Mouse (Mus musculus) c-Kit-positive CD71-positive TER-119-positive erythroid progenitor cells, embryonic 14.5 days (primary cell): ENCODE data around the gene Gm28048.

ENCODE experiments used
- DNase-seq: peaks from one replicate; pipeline ENCODE4 v3.0.0-alpha.2; 2013; ENCODE audit warnings: low spot score

Gene Gm28048

DNA sequence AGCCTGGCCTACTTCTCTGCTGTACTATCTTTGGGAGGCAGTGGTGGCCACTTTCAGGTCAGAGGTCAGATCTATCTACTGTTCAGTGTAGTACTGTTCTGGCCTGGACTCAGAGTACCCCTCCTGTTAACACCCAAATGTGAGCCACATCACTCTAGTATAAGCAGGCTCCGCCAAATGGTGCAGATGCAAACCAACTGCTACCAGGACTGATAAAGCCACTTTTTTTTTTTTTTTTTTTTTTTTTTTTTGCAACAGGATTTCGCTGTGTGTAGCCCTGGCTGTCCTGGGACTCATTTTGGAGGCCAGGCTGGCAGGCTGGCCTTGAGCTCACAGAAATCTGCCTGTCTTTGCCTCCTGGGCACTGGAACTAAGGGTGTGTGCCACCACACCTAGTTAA lies 42.9 kb downstream of the Gm28048 start:
- no peak for DNase-seq

DNA sequence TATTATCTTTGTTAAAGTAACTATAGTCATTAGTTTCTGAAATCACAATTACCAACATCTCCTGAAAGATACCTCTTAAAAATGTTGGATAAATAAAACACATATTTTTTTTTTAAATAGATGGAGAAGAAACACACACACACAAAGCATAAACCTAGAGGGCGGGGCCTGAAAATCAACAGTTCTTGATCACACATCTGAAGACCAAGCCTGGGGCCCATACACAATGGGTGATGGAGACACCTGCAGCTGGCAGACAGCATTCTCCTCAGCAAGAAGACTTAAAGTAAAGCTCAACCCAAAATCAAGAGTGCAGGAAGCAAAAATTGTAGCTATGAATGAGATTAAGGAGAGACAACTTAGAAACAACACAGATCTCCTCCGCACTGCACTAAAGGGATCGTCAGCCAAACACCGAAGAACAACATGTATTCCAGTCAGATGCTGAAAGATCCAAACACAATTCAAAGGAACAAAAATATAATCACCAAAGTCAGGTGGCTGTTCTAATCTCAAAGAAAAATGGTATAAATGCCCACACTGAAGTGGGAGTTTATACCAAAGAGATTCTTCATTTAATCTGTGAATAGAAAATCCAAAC lies 44.1 kb downstream of the Gm28048 start:
- DNase-seq, result no peak

DNA sequence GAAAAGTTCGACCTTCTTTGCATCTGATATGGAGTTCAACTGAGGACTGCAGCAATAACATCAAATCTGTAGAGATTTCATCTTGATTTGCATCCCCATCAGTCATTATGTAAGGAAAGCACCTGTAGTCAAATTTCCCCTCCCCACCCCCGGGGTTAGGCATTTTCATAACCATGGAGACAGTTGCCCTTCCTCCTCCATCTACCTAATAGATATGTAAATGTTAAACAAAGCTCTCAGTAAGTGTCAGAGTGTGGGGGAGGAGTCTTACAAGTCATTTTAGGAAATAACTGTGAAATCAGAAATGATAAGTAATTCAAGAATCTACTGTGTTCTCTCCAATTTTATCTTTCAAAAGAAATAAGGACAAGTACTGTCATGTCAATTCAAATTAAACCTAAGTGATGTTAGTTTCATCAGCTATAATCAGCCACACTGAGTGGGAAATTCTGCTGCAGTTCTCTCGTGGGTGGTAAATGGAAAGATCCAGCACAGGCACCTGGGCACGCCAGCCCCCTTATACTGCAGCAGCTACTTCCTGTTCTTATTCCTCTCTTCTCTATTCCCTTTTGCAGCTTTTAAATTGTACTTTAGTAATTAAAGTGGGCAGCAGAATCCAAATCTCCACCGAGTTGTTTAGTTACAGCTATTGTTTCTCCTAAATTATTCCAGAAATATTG lies 45.3 kb downstream of the Gm28048 start:
- no peak for DNase-seq

DNA sequence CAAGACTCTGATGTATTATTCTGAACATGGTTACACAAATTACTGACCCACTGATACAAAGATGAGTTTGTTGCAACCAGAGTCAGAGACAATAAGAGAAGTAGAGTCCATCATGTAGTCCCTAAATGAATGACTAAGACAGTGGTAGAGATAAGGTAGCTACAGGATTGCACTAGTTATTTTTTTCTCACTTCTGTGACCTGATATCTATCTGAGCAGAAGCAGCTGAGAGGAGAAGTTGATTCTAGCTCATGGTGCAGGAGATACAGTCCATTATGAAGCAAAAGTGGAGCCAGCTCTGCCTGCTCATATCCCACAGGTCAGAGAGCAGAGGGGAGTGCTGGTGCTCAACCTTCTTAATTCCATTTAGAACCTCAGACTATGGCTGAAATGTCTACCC lies 49.7 kb downstream of the Gm28048 start:
- DNase-seq, result no peak

DNA sequence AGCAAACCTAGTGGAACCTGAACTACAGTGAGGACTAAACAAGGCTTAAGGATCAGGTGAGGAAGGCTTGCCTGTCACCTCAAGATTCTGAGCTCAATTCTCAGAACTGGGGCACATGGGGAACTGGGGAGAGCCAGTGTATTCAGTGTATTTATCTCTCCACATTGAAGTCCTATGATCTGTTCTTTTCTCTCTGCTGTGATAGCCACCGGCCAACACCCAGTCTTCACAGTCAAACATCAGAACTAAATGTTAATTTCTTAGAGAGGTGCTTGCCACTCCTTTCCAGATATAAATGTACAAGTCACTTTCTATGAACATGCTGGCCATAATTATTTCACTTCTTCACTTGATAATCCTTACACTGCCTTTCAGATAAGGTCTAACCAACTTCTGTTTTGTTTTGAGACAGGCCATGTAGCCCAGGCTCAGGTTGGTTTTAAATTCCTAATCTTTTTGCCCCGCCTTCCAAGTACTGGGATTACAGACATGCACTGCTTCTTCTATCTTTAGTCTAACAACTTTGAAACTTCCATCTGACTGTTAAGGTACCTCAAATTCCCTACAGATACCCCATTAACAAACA lies 50.5 kb downstream of the Gm28048 start:
- peak; percentile 42 for DNase-seq

DNA sequence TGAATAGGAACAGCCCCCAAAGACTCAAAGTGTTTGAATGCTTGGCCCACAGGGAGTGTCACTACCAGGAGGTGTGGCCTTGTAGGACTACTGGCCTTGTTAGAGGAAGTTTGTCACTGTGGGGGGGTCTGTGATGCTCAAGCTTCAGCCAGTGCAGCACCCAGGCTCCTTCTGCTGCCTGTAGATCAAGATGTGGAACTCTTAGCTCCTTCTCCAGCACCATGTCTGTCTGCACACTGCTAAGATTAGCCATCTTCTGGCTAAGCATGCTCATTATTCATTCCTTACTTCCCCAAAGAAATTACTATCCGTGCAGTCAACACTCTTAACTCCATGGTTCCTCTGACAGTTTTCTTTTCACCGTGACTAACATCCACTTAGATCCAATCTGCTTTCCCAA lies 51.8 kb downstream of the Gm28048 start:
- no peak for DNase-seq

DNA sequence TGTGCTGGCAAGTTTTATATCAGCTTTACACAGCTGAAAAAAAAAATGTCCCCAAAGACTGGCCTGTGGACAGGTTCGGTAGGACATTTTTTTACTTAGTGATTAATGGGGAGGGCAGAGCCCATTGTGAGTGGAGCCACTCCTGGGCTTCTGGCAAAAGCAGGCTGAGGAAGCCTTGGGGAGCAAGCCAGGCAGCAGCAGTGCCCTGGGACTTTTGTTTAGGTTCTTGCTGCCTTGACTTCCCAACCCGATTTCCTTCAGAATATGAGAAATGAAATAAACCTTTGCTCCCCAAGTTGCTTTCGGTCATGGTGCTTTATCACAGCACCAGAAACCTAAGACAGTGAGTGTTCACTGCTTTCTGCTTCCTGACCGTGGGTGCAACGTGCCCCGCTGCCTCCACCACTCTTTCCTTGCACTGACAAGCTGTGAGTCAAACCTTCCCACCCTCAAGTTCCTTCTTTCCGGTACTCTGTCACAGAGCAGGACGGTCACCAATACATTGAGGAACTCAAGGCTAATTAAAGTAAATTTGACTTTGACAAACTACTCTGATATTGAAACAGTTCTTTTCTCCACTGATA lies 53.2 kb downstream of the Gm28048 start:
- no peak for DNase-seq

DNA sequence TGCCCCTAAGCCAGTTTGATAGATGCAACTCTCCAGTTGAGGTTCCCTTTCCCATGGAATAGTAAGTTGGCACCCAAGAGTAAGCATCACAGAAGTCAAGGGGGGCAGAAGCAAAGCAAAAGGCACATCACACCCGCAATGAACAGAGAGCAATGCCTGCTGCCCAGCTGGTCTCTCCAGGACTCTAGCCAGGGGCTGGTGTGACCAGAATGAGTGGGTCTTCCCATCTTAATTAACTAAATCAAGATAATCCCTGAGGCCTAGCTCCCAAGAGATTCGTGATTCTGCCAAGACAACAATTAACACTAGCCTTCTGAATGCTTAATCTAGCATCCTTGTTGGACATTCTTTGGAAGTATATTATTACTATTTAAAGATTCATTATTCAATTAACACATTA lies 58.3 kb downstream of the Gm28048 start:
- DNase-seq, result no peak

DNA sequence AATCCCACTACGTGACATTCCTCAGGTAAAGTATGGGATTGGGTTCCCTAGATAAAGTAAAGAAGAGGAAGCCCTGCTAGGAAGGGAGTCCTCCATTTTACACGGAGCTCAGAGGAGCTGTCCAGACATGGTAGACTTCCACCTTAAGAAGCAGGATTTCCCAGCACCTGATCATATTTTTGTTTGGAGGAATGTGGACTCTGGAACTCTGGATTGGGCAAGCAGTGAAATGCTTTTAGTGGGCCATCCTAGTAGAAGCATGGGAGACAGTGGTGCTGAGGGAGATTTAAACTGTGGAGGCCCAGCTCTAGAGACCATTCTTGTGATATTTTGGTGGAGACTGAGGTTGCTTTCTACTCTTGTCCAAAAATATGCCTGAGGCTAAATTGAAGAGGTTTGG lies 59.3 kb downstream of the Gm28048 start:
- no peak for DNase-seq

DNA sequence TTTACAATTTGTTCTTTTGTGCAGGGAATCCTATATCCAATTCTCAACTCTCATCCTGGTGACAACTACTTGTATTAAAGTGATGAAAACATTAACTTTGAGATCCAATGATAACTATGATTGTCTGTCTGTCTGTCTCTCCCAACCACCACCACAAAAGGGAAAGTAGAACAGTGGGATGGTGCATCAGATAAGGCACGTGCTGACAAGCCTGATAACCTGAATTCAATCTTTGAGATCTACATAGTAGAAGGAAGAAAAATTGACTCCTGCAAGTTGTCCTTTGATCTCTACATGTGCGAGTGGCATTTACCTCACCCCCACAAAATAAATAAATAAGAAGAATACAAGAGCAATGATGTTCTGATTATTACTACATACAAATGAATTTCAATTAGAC lies 62.6 kb downstream of the Gm28048 start:
- no peak for DNase-seq

DNA sequence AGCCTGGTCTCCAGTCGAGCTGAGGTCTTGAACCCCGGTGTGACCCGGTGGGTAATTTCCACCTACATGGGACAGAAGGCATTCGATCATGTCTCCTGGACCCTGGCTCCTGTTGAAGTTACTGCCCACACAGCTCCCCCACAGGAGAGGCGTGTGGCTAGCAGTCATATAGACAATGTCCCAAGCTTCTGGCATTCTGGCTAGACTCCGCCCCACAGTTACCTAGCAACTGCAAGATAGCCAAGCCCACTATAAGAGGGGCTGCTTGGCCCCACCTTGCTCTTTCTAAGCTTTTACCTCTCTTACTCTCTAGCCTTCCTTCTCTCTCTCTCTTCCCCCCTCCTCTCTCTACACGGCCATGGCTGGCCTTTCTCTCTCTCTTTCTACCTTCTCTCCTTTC lies 64.1 kb downstream of the Gm28048 start:
- DNase-seq, result no peak

DNA sequence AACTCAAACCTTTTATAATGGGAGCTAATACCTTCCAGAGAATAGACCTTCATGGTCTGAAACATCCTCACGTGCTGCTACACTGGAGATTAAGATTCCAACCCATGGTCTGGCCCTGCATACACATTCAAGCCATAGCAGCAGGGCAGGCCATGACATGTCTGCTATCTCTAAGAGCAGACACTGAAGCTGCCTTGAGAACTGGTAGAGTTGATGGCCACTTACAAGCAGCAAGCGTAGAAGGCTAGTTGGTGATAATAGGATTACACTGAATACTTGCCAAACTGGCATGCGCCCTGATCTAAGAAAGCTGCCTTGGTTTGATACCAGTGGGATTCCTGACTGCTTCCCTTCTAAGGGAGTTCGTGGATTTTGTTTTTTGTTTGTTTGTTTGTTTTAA lies 68.1 kb downstream of the Gm28048 start:
- DNase-seq, result peak; percentile 33

DNA sequence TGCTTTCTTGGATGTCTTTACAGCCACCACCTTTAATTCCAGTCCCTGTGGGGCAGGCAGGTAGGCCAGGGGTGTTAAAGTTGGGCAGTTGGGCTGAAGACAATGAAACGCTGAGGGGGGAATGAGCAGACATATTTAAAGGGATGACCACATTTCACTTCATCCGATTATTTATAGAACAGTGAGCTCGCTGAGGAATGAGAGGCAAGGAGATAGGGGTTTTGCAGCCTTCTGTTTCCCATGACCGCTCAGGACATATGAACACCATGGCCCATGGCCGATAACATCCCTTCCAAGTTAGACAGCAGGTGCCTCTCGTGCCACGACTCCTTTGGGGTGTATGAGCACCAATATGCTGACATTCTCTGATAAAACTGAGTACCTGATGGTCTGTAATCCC lies 70.1 kb downstream of the Gm28048 start:
- no peak for DNase-seq

DNA sequence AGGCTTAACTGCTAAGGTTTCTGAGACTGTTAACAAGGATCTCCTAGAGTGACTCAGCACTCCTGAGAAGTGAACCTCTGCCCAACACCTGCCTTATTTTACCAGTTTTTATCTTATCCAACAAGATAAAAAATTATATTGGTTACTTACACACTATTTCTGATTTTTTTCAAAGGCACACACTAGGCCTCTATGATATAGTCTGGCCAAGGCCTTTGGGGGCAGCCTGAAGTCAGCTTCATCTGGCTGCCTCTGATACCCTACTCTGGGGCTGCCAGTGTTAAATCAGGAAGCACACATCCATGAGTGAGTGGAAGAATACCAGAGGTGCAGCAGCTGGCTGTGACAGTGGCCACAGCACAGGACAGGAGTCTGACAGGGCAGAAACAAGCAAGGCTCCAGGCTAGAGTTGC lies 75.4 kb downstream of the Gm28048 start:
- no peak for DNase-seq

DNA sequence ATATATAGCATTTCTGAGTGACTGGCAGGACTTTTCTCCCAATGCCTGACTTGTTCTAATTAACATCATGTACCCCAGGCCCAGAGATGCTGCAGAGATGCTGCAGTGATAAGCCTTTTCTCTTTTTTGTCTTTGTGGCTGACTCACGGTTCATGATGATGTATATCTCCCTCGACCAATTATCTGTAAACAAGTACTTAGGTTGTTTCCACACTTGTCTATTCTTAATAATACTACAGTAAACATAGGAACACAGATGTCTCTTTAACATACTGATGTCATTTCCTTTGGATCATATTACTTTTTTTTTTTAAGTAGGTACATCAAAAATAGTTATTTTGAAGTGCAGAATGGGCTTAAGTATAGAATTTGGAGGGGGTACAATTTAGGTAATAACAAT lies 79.0 kb downstream of the Gm28048 start:
- DNase-seq, result no peak

DNA sequence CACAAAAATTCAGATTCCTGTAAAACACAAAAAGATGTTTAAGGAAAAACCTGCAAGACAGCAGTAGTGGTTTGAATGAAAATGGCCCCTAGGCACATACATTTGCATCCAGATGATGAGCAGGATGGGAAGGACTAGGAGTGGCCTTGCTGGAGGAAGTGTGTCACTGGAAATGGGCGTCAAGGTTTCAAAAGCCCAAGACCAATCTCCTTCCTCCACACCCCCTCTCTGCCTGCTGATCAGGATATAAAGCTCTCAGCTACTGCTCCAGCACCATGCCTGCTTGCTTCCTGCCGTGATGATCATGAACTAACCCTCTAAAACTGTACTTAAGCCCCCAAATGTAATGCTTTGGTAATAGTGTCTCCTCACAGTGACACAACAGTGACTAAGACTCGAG lies 81.8 kb downstream of the Gm28048 start:
- DNase-seq, result no peak

DNA sequence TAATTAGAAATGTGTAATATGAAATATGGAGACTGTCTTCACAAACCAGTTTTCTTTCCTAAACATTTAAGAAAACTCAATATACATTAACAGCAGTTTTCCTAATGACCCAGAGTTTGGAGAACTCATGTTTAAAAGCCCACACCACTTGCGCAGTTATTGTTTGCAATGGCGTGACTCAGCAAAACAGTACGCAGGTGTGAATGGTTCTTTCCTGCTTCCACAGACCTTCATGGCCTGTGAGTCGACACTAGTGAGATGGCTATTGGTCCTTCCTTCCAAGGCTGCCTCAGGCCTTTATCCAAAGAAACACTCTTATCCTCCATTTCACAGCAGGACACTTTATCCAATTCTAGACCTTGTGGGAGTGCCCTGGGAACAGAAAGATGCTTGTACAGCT lies 84.2 kb downstream of the Gm28048 start:
- DNase-seq, result no peak

DNA sequence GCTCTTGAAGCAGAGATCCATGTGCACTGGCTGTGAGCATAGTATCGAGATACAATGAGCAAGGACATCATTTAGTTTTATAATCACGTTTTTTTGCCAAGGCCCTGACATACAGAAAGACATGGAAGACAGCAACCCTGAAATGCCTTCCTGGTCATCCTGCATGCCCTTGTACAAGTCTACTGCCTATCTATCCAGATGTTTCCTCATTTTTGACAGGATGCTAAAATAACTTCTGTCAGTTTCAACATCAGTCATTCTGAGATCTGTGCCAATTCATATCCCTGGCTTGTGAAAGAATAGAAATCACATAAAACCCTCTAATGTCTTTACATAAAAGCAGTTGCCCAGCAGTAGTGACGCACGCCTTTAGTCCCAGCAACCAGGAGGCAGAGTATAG lies 84.8 kb downstream of the Gm28048 start:
- DNase-seq, result no peak

DNA sequence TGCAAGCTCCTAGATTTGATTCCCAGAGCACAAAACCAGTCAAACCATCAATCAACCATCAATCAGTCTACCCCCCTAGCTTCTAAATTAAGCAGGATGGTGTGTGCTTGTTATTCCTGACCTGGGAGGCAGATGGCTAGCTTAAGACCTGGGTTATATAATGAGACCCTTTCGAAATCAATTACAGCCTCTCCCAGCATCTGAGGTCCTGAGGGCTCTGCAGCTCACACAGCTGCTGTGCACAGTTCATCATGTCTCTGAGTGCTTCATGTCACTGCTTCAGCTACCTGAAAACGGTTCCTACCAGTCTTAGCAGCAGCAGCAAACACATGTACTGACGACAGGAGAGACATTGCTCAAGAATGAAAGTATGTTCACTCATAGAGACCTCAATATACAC lies 88.8 kb downstream of the Gm28048 start:
- DNase-seq, result no peak

DNA sequence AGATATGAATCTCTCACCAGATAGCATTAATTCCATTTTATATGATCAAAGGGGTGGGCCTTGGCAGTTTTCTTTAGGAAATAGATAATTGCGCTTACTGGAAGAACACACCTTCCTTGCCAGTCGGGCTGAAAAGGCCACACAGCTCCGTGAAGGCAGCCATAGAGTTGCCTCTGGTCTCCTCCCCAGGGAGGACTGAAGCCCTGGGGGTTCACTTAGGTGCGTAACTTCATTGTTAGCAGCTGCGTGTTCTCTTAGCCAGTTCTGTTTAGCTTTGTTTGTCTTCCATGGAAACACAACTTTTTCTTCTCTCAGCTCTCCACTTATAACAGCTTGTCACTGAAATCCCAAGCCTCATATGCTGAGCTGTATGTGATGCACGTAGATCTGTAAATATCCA lies 89.4 kb downstream of the Gm28048 start:
- DNase-seq, result no peak

DNA sequence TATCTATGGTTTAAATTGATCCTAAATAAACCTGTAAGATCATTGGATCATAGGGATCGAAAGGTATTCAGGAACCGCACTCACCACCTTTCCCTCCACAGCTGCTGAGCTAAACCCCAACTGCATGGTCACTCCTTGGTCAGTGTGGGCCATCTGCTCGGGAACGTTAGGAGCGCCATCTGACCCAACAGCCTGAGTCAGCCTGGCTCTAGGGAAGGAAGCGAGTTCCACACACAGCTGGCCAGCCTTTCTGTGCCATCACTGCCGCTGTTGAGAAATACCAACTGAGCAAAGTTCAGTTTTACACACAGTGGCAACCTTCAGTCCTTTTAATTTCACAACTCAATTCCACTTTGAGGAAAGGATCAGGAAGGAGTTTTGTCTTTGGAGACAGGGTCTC lies 90.0 kb downstream of the Gm28048 start:
- no peak for DNase-seq

DNA sequence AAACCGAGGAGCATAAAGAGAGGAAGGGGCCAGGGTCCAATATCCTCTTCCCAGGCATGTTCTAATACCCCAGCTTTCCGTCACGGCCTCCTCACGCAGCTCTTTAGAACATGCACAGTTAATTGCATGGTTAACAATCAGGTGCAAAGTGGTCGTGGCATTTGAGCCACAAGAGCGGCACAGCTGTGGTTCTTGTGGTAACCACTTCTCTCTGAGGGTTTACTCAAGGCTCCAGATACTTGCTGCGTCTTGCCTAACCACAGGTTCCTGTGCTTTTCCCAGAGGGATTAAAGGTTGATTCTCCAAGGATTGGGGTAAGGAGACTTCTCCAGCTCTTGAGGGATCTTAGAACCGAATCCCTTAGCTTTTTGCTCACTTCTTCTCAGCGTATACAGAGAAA lies 90.6 kb downstream of the Gm28048 start:
- DNase-seq, result no peak

DNA sequence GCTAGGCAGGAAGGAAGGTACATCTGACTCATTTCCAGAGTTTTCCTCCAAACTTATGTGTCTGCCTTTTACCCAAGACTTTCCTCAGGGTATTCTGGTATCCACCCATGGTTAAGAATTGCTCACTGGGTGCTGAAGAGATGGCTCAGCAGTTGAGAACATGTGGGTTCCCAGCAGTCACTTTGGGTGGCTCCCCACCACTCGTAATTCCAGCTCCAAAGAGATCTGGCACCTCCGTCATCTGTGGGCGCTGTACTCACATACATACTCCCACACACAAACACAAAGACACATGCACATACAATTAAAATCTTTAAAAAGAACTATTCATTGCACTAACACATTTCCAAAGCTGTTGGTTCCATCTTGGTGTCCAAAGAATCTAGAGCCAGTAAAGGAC lies 92.7 kb downstream of the Gm28048 start:
- no peak for DNase-seq

DNA sequence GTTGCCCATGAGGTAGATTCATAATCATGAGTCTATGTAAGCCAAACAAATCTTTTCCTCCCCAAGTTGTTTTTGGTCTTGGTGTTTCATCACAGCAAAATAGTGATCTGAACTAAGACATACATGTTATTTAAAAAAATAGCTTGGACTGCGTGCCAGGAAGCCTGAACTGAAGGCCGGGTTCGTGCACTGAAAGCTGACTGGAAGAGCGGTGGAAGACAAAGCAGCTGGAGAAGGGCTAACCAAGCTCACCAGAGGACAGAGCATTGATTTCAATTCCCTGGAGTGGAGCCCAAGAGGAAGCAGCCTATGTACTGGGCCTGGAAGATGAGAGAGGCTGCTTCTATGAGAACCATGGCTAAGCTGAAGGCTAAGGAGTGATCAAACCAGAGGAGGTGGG lies 94.9 kb downstream of the Gm28048 start:
- DNase-seq, result no peak
